Mouse (Mus musculus): ENCODE data around the gene Cdk7. TPM values are rescaled to one million over a fixed set of nuclear protein-coding genes. Genes with fewer than 3 reads are reported as not detected.

The Cdk7 gene
- polyA plus RNA-seq, 1 experiment from 2014 or later = 103 TPM

GRCm38 (mm10) chr13:100697541-100697940 is 33.2 kb downstream of the Cdk7 start:
- H3K4me1 ChIP-seq (ENCODE audit: insufficient read depth, low read length) = no peaks in the 10 kb centered on the region
- no peaks in the 10 kb centered on the region for H3K27me3 ChIP-seq (ENCODE audit: insufficient read depth, low read length)
- no peak for ATAC-seq (ENCODE audit: low FRiP score, low TSS enrichment)
- H3K9me3 ChIP-seq (ENCODE audit: low read length) = no peaks in the 10 kb centered on the region
- H3K4me3 ChIP-seq (ENCODE audit: low read length) = no peak overlapping the region
- H3K27ac ChIP-seq (ENCODE audit: low read length) = no peak overlapping the region
- 90% methylated on average over 3 of the region's 3 CpGs for WGBS
- H3K9ac ChIP-seq (replicated peaks; ENCODE audit: low read length) = no peak overlapping the region
- no peak overlapping the region for H3K4me2 ChIP-seq (replicated peaks; ENCODE audit: low read depth, low read length)
- peaks cover 48% of the 10 kb centered on the region for H3K36me3 ChIP-seq (ENCODE audit: insufficient read depth, low read length)

- ATAC-seq (ENCODE audit: low FRiP score, low TSS enrichment) = no peak
- Histone ChIP-seq H3K27ac (ENCODE audit: low read length) (no peak overlapping the region), H3K36me3 (ENCODE audit: insufficient read depth, low read length) (no peaks in the 10 kb centered on the region), H3K4me2 (replicated peaks; ENCODE audit: low read depth, low read length) (no peak overlapping the region), H3K27me3 (ENCODE audit: insufficient read depth, low read length) (no peaks in the 10 kb centered on the region), H3K9me3 (ENCODE audit: low read length) (no peaks in the 10 kb centered on the region), H3K4me3 (ENCODE audit: low read length) (no peak overlapping the region), H3K4me1 (ENCODE audit: insufficient read depth, low read length) (no peaks in the 10 kb centered on the region), H3K9ac (replicated peaks; ENCODE audit: low read length) (no peak overlapping the region)
- WGBS = 72% methylated on average over 7 of the region's 7 CpGs
Measured at GRCm38 (mm10) chr13:100687513-100687912, 43.2 kb downstream of the Cdk7 start.

DNA sequence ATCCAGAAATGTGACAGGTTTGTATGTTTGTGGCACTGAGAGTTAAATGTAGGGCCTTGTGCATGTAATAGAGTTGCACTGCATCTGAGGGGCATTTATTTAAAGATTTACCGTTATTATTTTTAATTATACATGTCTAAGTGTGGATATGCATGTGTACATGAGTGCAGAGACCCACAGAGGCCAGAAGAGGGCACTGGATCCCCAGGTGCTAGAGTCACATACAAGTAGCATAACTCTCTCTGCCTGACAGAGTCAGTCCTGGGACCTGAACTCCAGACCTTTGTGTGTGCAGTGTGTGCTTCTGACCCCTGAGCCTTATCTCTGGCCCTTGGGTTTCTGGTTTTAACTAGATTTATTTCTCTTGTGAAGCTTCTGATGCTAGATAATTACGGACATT is 46.4 kb downstream of the Cdk7 start:
- Histone ChIP-seq H3K36me3 (ENCODE audit: insufficient read depth, low read length) (no peaks in the 10 kb centered on the region), H3K4me2 (replicated peaks; ENCODE audit: low read depth, low read length) (no peak overlapping the region), H3K27ac (ENCODE audit: low read length) (no peak overlapping the region), H3K9me3 (ENCODE audit: low read length) (no peaks in the 10 kb centered on the region), H3K9ac (replicated peaks; ENCODE audit: low read length) (no peak overlapping the region), H3K27me3 (ENCODE audit: insufficient read depth, low read length) (no peaks in the 10 kb centered on the region), H3K4me1 (ENCODE audit: insufficient read depth, low read length) (no peaks in the 10 kb centered on the region), H3K4me3 (ENCODE audit: low read length) (no peak overlapping the region)
- ATAC-seq (ENCODE audit: low FRiP score, low TSS enrichment) = no peak
- WGBS = 71% methylated on average over 2 of the region's 2 CpGs

DNA sequence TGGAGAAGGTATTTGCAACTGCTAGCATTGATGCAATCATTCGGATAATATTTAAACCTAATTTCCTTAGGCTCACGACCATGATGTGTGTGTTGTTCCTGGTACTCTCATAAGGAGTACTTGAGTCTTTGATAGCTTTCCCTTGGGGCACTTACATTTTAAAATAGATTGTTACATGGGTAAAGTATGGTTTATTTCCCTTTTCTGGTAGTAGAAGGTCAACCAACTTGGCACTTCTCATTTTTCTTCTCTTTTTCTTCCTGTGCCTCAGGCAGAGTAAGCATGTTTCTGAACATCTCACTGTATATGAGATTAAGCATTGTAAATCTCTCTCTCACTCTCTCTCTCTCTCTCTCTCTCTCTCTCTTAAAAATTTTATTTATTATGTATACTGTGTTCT is 47.9 kb downstream of the Cdk7 start:
- H3K9ac ChIP-seq (replicated peaks; ENCODE audit: low read length) = no peak overlapping the region
- H3K9me3 ChIP-seq (ENCODE audit: low read length) = no peaks in the 10 kb centered on the region
- no peak overlapping the region for H3K27ac ChIP-seq (ENCODE audit: low read length)
- H3K4me3 ChIP-seq (ENCODE audit: low read length) = no peak overlapping the region
- no peak for ATAC-seq (ENCODE audit: low FRiP score, low TSS enrichment)
- no peak overlapping the region for H3K4me2 ChIP-seq (replicated peaks; ENCODE audit: low read depth, low read length)
- WGBS = 73% methylated on average over 2 of the region's 2 CpGs
- no peaks in the 10 kb centered on the region for H3K4me1 ChIP-seq (ENCODE audit: insufficient read depth, low read length)
- no peaks in the 10 kb centered on the region for H3K36me3 ChIP-seq (ENCODE audit: insufficient read depth, low read length)
- H3K27me3 ChIP-seq (ENCODE audit: insufficient read depth, low read length) = no peaks in the 10 kb centered on the region

GRCm38 (mm10) chr13:100681615-100682014 is 49.1 kb downstream of the Cdk7 start:
- Histone ChIP-seq H3K4me1 (ENCODE audit: insufficient read depth, low read length) (no peaks in the 10 kb centered on the region), H3K27me3 (ENCODE audit: insufficient read depth, low read length) (no peaks in the 10 kb centered on the region), H3K4me2 (replicated peaks; ENCODE audit: low read depth, low read length) (no peak overlapping the region), H3K4me3 (ENCODE audit: low read length) (no peak overlapping the region), H3K27ac (ENCODE audit: low read length) (no peak overlapping the region), H3K9me3 (ENCODE audit: low read length) (no peaks in the 10 kb centered on the region), H3K9ac (replicated peaks; ENCODE audit: low read length) (no peak overlapping the region), H3K36me3 (ENCODE audit: insufficient read depth, low read length) (no peaks in the 10 kb centered on the region)
- ATAC-seq (ENCODE audit: low FRiP score, low TSS enrichment) = no peak
- WGBS = 86% methylated on average over 8 of the region's 8 CpGs

GRCm38 (mm10) chr13:100675936-100676635 is 54.7 kb downstream of the Cdk7 start:
- H3K27me3 ChIP-seq (ENCODE audit: insufficient read depth, low read length) = no peaks in the 10 kb centered on the region
- no peak overlapping the region for H3K27ac ChIP-seq (ENCODE audit: low read length)
- ATAC-seq (ENCODE audit: low FRiP score, low TSS enrichment) = no peak
- H3K4me3 ChIP-seq (ENCODE audit: low read length) = no peak overlapping the region
- no peaks in the 10 kb centered on the region for H3K36me3 ChIP-seq (ENCODE audit: insufficient read depth, low read length)
- 72% methylated on average over 15 of the region's 15 CpGs for WGBS
- H3K4me1 ChIP-seq (ENCODE audit: insufficient read depth, low read length) = no peaks in the 10 kb centered on the region
- H3K4me2 ChIP-seq (replicated peaks; ENCODE audit: low read depth, low read length) = no peak overlapping the region
- peaks cover 5% of the 10 kb centered on the region; the same call in 1 of the 2 replicates for H3K9me3 ChIP-seq (ENCODE audit: low read length)
- H3K9ac ChIP-seq (replicated peaks; ENCODE audit: low read length) = no peak overlapping the region

DNA sequence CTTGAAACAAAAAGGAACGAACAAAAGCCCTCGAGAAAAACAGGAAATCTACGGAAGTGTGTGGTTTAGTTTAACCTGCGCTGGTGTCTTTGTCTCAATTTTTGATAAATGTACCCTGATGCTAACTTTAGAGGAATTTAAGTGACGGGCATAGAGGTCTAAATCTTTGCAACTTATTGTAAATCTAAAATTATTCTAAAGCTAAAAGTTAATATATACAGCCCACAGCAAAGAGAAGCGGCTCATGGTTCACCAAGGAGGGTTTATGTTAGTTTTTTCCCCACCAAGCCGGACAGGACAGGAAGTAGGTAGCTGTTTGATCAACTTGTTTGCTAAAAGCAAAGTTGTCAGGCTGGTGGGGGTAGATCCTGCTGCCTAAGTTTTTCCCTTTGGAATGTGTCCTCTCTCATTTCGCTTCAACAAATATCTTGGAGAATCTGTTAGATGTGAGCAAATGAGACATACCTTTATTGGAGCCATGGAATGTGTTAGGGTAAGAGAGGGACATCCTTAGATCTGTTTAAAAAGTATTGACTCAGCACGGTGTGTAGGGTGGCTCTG is 60.5 kb downstream of the Cdk7 start:
- Histone ChIP-seq H3K9ac (replicated peaks; ENCODE audit: low read length) (peak overlapping the region; percentile 84), H3K9me3 (ENCODE audit: low read length) (peaks cover 5% of the 10 kb centered on the region; the same call in 1 of the 2 replicates), H3K27me3 (ENCODE audit: insufficient read depth, low read length) (no peaks in the 10 kb centered on the region), H3K27ac (ENCODE audit: low read length) (no peak overlapping the region; the same call in 1 of the 2 replicates), H3K4me1 (ENCODE audit: insufficient read depth, low read length) (peaks cover 6% of the 10 kb centered on the region; the same call in 1 of the 2 replicates), H3K4me2 (replicated peaks; ENCODE audit: low read depth, low read length) (peak overlapping the region; percentile 78), H3K4me3 (ENCODE audit: low read length) (peak overlapping the region; percentile 59), H3K36me3 (ENCODE audit: insufficient read depth, low read length) (peaks cover 9% of the 10 kb centered on the region; the same call in 1 of the 2 replicates)
- WGBS = 39% methylated on average over 9 of the region's 9 CpGs
- no peak for ATAC-seq (ENCODE audit: low FRiP score, low TSS enrichment)

- peak within 1 kb of the TSS; percentile 59 for H3K4me3 ChIP-seq (ENCODE audit: low read length)
- H3K27ac ChIP-seq (ENCODE audit: low read length) = peak within 1 kb of the TSS; percentile 74
- H3K4me1 ChIP-seq (ENCODE audit: insufficient read depth, low read length) = peaks cover 6% of the 10 kb centered on the region; the same call in 1 of the 2 replicates
- ATAC-seq (ENCODE audit: low FRiP score, low TSS enrichment) = peak; percentile 86
- H3K36me3 ChIP-seq (ENCODE audit: insufficient read depth, low read length) = peaks cover 9% of the 10 kb centered on the region; the same call in 1 of the 2 replicates
- peaks cover 5% of the 10 kb centered on the region; the same call in 1 of the 2 replicates for H3K9me3 ChIP-seq (ENCODE audit: low read length)
- H3K27me3 ChIP-seq (ENCODE audit: insufficient read depth, low read length) = no peaks in the 10 kb centered on the region
- H3K9ac ChIP-seq (replicated peaks; ENCODE audit: low read length) = peak within 1 kb of the TSS; percentile 84
- under 1% methylated on average over 44 of the region's 44 CpGs for WGBS
- peak within 1 kb of the TSS; percentile 78 for H3K4me2 ChIP-seq (replicated peaks; ENCODE audit: low read depth, low read length)
Measured at GRCm38 (mm10) chr13:100669291-100670022, 61.3 kb downstream of the Cdk7 start, which contains the start of gene Ccdc125. Ccdc125 (plus strand) TSS chr13:100669717.

DNA sequence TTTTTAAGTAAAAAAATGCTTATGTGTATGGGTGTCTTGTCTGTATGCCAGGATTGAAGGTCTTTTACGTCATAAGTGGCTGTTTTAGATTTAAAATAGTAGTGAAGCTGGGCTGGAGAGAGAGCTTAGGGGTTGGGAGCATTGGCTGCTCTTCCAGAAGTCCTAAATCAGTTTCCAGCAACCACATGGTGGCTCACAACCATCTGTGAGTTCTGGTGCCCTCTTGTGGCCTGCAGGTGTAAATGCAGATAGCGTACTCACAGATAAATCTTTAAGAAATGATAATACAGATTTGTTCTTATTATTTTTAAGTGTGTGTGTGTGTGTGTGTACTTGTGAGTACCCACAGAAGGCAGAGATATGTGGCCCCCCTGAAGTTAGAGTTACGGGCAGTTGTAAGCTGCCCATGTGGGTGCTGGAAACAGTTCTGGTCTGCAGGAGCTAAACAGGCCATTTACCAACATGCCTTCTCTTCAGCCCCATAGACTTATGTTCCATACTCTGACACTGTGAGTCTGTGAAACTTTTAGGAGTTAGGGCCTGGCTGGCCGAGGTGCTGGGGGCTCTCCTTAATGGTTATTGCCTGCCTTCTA is 70.8 kb downstream of the Cdk7 start:
- ATAC-seq (ENCODE audit: low FRiP score, low TSS enrichment) = peak; percentile 42; the same call in 1 of the 2 replicates
- H3K4me1 ChIP-seq (ENCODE audit: insufficient read depth, low read length) = no peaks in the 10 kb centered on the region
- H3K9ac ChIP-seq (replicated peaks; ENCODE audit: low read length) = no peak overlapping the region
- peaks cover 8% of the 10 kb centered on the region; the same call in 1 of the 2 replicates for H3K36me3 ChIP-seq (ENCODE audit: insufficient read depth, low read length)
- 34% methylated on average over 4 of the region's 4 CpGs for WGBS
- no peak overlapping the region for H3K4me3 ChIP-seq (ENCODE audit: low read length)
- no peaks in the 10 kb centered on the region for H3K9me3 ChIP-seq (ENCODE audit: low read length)
- H3K4me2 ChIP-seq (replicated peaks; ENCODE audit: low read depth, low read length) = no peak overlapping the region
- no peaks in the 10 kb centered on the region for H3K27me3 ChIP-seq (ENCODE audit: insufficient read depth, low read length)
- H3K27ac ChIP-seq (ENCODE audit: low read length) = no peak overlapping the region

Measured in kidney, embryonic 16.5 days (tissue).